Mouse (Mus musculus) heart, embryonic 16.5 days (tissue): ENCODE data around the gene Svbp. TPM values are rescaled to one million over a fixed set of nuclear protein-coding genes. Genes with fewer than 3 reads are reported as not detected.

Source experiments
- ATAC-seq: fragments of 200-750 bp; cut with Nextera tagmentation; replicated peaks from 2 replicates; pipeline ENCODE4 v1.8.0; 2017; ENCODE audit warnings: moderate number of reproducible peaks; ENCODE audit not compliant: insufficient read depth, low FRiP score; ENCODE audit errors: extremely low read depth
- H3K27ac ChIP-seq: fragments of 300-500 bp; sonication (generic); 2 replicates; pipeline ENCODE4 v1.5.1; 2014; ENCODE audit warnings: mild to moderate bottlenecking, low read length, control low read depth, moderate library complexity
- H3K27me3 ChIP-seq: fragments of 300-500 bp; sonication (generic); 2 replicates; pipeline ENCODE4 v1.6.1; 2014; ENCODE audit warnings: low read length, mixed read lengths; ENCODE audit not compliant: control insufficient read depth, insufficient read depth
- H3K36me3 ChIP-seq: fragments of 300-500 bp; sonication (generic); 2 replicates; pipeline ENCODE4 v1.6.1; 2014; ENCODE audit not compliant: control insufficient read depth, insufficient read depth
- H3K4me1 ChIP-seq: fragments of 300-500 bp; sonication (generic); 2 replicates; pipeline ENCODE4 v1.6.1; 2014; ENCODE audit warnings: low read length, mixed read lengths; ENCODE audit not compliant: control insufficient read depth, insufficient read depth
- H3K4me2 ChIP-seq: fragments of 300-500 bp; sonication (generic); 2 replicates; pipeline ENCODE4 v1.6.1; 2014; ENCODE audit warnings: low read depth, mild to moderate bottlenecking, control low read depth, low read length
- H3K4me3 ChIP-seq: fragments of 300-500 bp; sonication (generic); 2 replicates; pipeline ENCODE4 v1.5.1; 2014; ENCODE audit warnings: mild to moderate bottlenecking, control low read depth, low read length
- H3K9ac ChIP-seq: fragments of 300-500 bp; sonication (generic); 2 replicates; pipeline ENCODE4 v1.6.1; 2014; ENCODE audit warnings: low read length, control low read depth
- H3K9me3 ChIP-seq: fragments of 300-500 bp; sonication (generic); replicated peaks from 2 replicates; pipeline ENCODE4 v1.6.1; 2016; ENCODE audit warnings: low read length; ENCODE audit not compliant: control insufficient read depth
- WGBS: fragments of 180-500 bp; shearing (Covaris S2); extraction: QIAGEN DNeasy Blood & Tissue Kit; methylation state at CpG from one replicate; pipeline ENCODE4 v1.1.7; 2014; 5-methylcytosine and 5-hydroxymethylcytosine counted together
- polyA plus RNA-seq: library from polyadenylated mRNA; unstranded; fragments of >200 nt; fragmentation: Nextera tagmentation; extraction: Ambion mirVana; gene quantifications from 2 replicates; pipeline ENCODE4 v1.2.1, GENCODE M21; 2015

The Svbp gene
- polyA plus RNA-seq, 1 experiment from 2014 or later: 119 TPM

DNA sequence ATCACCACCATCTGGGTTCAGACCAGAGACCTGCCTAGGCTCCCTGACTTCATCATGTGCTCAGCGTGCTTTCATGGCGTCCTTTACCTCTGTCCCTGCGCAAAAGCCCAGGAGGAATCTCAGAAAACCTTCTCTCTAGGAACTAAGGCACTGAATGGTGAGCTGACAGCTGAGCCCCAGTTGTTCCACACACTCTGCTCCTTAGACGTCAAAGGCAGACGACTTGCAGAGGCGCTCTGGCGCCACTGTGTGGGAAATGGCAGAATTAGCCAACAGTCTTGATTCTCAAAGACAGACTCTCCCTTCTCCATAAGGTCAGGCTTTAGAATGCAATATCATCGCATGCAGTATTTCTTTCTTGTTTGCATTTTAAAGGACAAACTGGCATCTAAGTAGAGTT, 9.6 kb downstream of the Svbp start:
- H3K9ac ChIP-seq: no peak overlapping the region
- no peak overlapping the region for H3K27ac ChIP-seq
- no peaks in the 10 kb centered on the region for H3K4me1 ChIP-seq
- ATAC-seq: 0 out of 2 replicates have a peak, but pooled peaks have one; percentile 28
- H3K4me3 ChIP-seq: no peak overlapping the region
- H3K36me3 ChIP-seq: peaks cover 6% of the 10 kb centered on the region
- no peak overlapping the region for H3K4me2 ChIP-seq
- no peaks in the 10 kb centered on the region for H3K9me3 ChIP-seq
- 19% methylated on average over 8 of the region's 8 CpGs for WGBS
- H3K27me3 ChIP-seq: no peaks in the 10 kb centered on the region

- H3K4me1 ChIP-seq: peaks cover 11% of the 10 kb centered on the region
- no peak overlapping the region for H3K4me2 ChIP-seq
- no peak overlapping the region for H3K9ac ChIP-seq
- H3K9me3 ChIP-seq: no peaks in the 10 kb centered on the region
- no peaks in the 10 kb centered on the region for H3K27me3 ChIP-seq
- H3K4me3 ChIP-seq: no peak overlapping the region
- H3K36me3 ChIP-seq: no peaks in the 10 kb centered on the region
- H3K27ac ChIP-seq: no peak overlapping the region
- peak; percentile 73; the same call in 1 of the 2 replicates for ATAC-seq
- WGBS: 54% methylated on average over 8 of the region's 8 CpGs
Observed at GRCm38 (mm10) chr4:119216667-119217066, 21.6 kb downstream of the Svbp start.

DNA sequence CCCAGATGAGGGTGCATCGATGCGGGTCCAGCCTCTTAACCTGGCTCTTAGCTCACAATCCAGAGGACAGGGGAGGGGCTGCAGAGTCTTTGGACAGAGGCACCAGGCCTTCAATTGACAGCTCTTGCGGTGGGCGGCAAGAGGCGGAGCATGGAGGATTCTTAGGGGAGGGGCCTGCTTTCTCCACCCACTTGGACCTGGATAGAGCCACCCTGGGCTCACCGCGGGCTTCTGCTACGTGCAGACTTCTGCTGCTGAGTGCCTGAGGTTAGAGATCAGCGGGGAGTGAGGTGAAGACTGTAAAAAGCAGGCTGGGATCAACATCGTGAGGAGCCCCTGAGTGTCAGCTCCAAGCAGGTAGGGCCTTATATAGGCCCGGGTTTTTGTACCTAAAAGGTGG, 23.1 kb downstream of the Svbp start, which contains the start of gene Tmem269:
TSS of gene Tmem269 (minus strand) at position 49 of the 400 bp plus-strand sequence.
- H3K4me1 ChIP-seq: peaks cover 11% of the 10 kb centered on the region
- ATAC-seq: no peak
- 11% methylated on average over 11 of the region's 11 CpGs for WGBS
- H3K4me3 ChIP-seq: no peak within 1 kb of the TSS
- no peaks in the 10 kb centered on the region for H3K36me3 ChIP-seq
- no peak within 1 kb of the TSS for H3K4me2 ChIP-seq
- no peaks in the 10 kb centered on the region for H3K27me3 ChIP-seq
- no peak within 1 kb of the TSS for H3K9ac ChIP-seq
- no peak within 1 kb of the TSS for H3K27ac ChIP-seq
- no peaks in the 10 kb centered on the region for H3K9me3 ChIP-seq

DNA sequence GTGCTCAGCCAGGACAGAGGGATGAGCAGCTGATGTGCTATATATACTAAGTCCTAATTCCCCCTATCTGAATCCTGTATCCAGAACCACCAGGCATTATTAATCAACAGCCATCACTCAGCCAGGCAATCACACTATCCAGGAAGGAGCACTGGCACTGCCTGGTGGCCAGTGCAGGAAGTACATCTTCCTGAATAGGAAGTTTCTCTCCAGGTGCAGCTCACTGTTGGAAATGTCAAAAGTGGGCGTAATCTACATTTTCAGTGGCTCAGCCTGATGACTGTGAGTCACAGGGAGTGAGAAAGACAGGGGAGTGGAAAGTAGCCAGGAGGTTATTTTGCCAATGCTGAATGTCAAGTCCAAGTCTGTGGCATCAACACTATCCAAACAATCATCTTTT, 28.6 kb downstream of the Svbp start:
- Histone ChIP-seq H3K36me3 (peaks cover 38% of the 10 kb centered on the region), H3K9me3 (no peaks in the 10 kb centered on the region), H3K4me2 (no peak overlapping the region), H3K27me3 (no peaks in the 10 kb centered on the region), H3K4me3 (no peak overlapping the region), H3K27ac (no peak overlapping the region), H3K9ac (no peak overlapping the region), H3K4me1 (no peaks in the 10 kb centered on the region)
- no peak; the same call in 1 of the 2 replicates for ATAC-seq
- 86% methylated on average over 1 of the region's 1 CpGs for WGBS

DNA sequence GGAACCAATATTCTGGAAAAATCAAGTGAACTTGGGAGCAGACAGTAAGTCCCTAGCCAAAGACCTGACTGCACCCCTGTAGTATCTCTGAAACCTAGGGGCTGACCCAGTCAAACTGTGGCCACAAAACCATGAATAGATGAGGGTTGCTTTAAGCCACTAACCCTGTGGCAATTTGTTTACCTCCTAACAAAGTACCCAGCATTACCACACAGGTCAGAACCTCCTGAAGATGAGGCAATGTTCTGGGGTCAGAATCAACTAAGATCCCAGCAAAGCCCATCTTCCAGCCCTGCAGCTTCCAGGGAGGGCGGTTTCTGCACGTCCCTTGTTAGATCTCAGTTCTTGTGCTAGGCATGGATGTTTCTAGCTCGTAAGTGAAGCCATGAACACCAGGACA, 29.4 kb downstream of the Svbp start:
- H3K27ac ChIP-seq: no peak overlapping the region
- peaks cover 38% of the 10 kb centered on the region for H3K36me3 ChIP-seq
- no peak overlapping the region for H3K4me2 ChIP-seq
- H3K9me3 ChIP-seq: no peaks in the 10 kb centered on the region
- no peaks in the 10 kb centered on the region for H3K27me3 ChIP-seq
- no peak overlapping the region for H3K4me3 ChIP-seq
- no peak for ATAC-seq
- no peaks in the 10 kb centered on the region for H3K4me1 ChIP-seq
- no peak overlapping the region for H3K9ac ChIP-seq
- WGBS: 88% methylated on average over 3 of the region's 3 CpGs

GRCm38 (mm10) chr4:119225719-119226118, 30.6 kb downstream of the Svbp start:
- WGBS: 87% methylated on average over 9 of the region's 9 CpGs
- H3K9me3 ChIP-seq: no peaks in the 10 kb centered on the region
- H3K4me3 ChIP-seq: no peak overlapping the region
- H3K4me2 ChIP-seq: no peak overlapping the region
- ATAC-seq: no peak
- H3K9ac ChIP-seq: no peak overlapping the region
- H3K4me1 ChIP-seq: no peaks in the 10 kb centered on the region
- peaks cover 38% of the 10 kb centered on the region for H3K36me3 ChIP-seq
- no peak overlapping the region for H3K27ac ChIP-seq
- H3K27me3 ChIP-seq: no peaks in the 10 kb centered on the region

GRCm38 (mm10) chr4:119226751-119227150, 31.6 kb downstream of the Svbp start:
- no peak overlapping the region for H3K4me3 ChIP-seq
- H3K36me3 ChIP-seq: peaks cover 38% of the 10 kb centered on the region
- no peak for ATAC-seq
- WGBS: 89% methylated on average over 11 of the region's 11 CpGs
- no peaks in the 10 kb centered on the region for H3K9me3 ChIP-seq
- no peak overlapping the region for H3K4me2 ChIP-seq
- no peaks in the 10 kb centered on the region for H3K27me3 ChIP-seq
- H3K4me1 ChIP-seq: peaks cover 3% of the 10 kb centered on the region
- H3K27ac ChIP-seq: no peak overlapping the region
- H3K9ac ChIP-seq: no peak overlapping the region

- H3K9me3 ChIP-seq: no peaks in the 10 kb centered on the region
- H3K27ac ChIP-seq: peak within 1 kb of the TSS; percentile 72
- H3K36me3 ChIP-seq: 0 out of 2 replicates have a peak, but pooled peaks cover 7% of the 10 kb centered on the region
- no peaks in the 10 kb centered on the region for H3K27me3 ChIP-seq
- H3K4me2 ChIP-seq: peak within 1 kb of the TSS; percentile 86
- H3K4me1 ChIP-seq: peaks cover 9% of the 10 kb centered on the region
- H3K9ac ChIP-seq: peak within 1 kb of the TSS; percentile 90
- under 1% methylated on average over 71 of the region's 71 CpGs for WGBS
- peak within 1 kb of the TSS; percentile 83 for H3K4me3 ChIP-seq
- peak; percentile 97 for ATAC-seq
Observed at GRCm38 (mm10) chr4:119232410-119233255, 37.5 kb downstream of the Svbp start, which contains the start of the genes AU022252 and P3h1. AU022252 (minus strand) TSS chr4:119232712. P3h1 (plus strand) TSS chr4:119232915.

GRCm38 (mm10) chr4:119233256-119233901, 38.3 kb downstream of the Svbp start:
- ATAC-seq: peak; percentile 40
- under 1% methylated on average over 36 of the region's 36 CpGs for WGBS
- H3K9me3 ChIP-seq: no peaks in the 10 kb centered on the region

More at GRCm38 (mm10) chr4:119233256-119233901, 38.3 kb downstream of the Svbp start:
- H3K4me2 ChIP-seq: peak overlapping the region; percentile 74
- H3K4me3 ChIP-seq: peak overlapping the region; percentile 83
- 0 out of 2 replicates have a peak, but pooled peaks cover 1% of the 10 kb centered on the region for H3K36me3 ChIP-seq
- no peaks in the 10 kb centered on the region for H3K27me3 ChIP-seq
- peak overlapping the region; percentile 72 for H3K27ac ChIP-seq
- peak overlapping the region; percentile 87 for H3K9ac ChIP-seq
- H3K4me1 ChIP-seq: peaks cover 9% of the 10 kb centered on the region
